Mouse (Mus musculus) erythroblast, embryonic 14.5 days (primary cell): ENCODE measurements around the gene Ptgfr. TPM values are rescaled to one million over a fixed set of nuclear protein-coding genes. Genes with fewer than 3 reads are reported as not detected.

Source experiments
- H3K27me3 ChIP-seq: 2 replicates; pipeline ENCODE4 v1.6.1; 2012; ENCODE audit warnings: inconsistent platforms; ENCODE audit not compliant: control insufficient read depth
- H3K36me3 ChIP-seq: 2 replicates; pipeline ENCODE4 v1.6.1; 2012; ENCODE audit warnings: mild to moderate bottlenecking, inconsistent platforms; ENCODE audit not compliant: control insufficient read depth
- H3K4me1 ChIP-seq: 2 replicates; pipeline ENCODE4 v1.6.1; 2012; ENCODE audit warnings: inconsistent platforms; ENCODE audit not compliant: control insufficient read depth
- H3K4me3 ChIP-seq: replicated peaks from 2 replicates; pipeline ENCODE3; 2012; ENCODE audit warnings: moderate library complexity, mild to moderate bottlenecking, inconsistent platforms
- H3K9me3 ChIP-seq: 2 replicates; pipeline ENCODE4 v1.6.1; 2012; ENCODE audit warnings: low read length, inconsistent platforms, mixed read lengths; ENCODE audit not compliant: control insufficient read depth
- GATA1 ChIP-seq: IDR thresholded peaks from 2 replicates; pipeline ENCODE4 v1.6.1; 2012; ENCODE audit warnings: low read length, inconsistent platforms, mixed read lengths
- TAL1 ChIP-seq: IDR thresholded peaks from 3 replicates; pipeline ENCODE4 v1.6.1; 2012; ENCODE audit warnings: low read length, inconsistent platforms, mixed read lengths
- polyA plus RNA-seq: library from polyadenylated mRNA; stranded (reverse); fragments of >175 nt; gene quantifications from 2 replicates; pipeline ENCODE4 v1.2.3, GENCODE M21; 2012

The Ptgfr gene
- polyA plus RNA-seq, 1 experiment = not detected

GRCm38 (mm10) chr3:151771074-151771473 lies 66.4 kb downstream of the Ptgfr start:
- no peaks in the 10 kb centered on the region for H3K4me1 ChIP-seq
- TF ChIP-seq GATA1 = no peak
- no peak for TF ChIP-seq TAL1
- no peaks in the 10 kb centered on the region for H3K27me3 ChIP-seq
- H3K4me3 ChIP-seq = no peak overlapping the region
- no peaks in the 10 kb centered on the region for H3K9me3 ChIP-seq
- H3K36me3 ChIP-seq = no peaks in the 10 kb centered on the region

DNA sequence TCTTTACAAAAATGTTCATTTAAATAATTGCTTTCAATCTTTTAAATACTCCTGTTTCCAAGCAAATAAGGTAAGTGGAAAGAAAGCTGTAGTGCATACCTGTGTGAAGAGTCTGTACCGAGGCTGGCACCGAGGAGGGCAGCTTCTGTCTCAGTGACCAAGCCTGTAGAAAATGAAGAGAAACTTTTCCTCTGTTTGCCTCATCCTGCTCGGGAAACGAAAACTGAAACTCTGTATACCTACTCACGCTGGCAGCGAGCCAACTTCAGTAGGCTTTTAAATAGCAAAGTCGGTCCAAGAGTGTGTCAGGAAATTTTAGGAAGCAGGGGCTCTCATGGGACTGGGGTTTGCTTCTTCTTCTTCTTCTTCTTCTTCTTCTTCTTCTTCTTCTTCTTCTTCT lies 87.7 kb downstream of the Ptgfr start, which contains the start of gene Ifi44:
Gene Ifi44 (minus strand): TSS at position 224 of the 400 bp plus-strand sequence.
- Histone ChIP-seq H3K4me3 (no peak within 1 kb of the TSS), H3K36me3 (no peaks in the 10 kb centered on the region), H3K9me3 (peaks cover 10% of the 10 kb centered on the region), H3K27me3 (no peaks in the 10 kb centered on the region), H3K4me1 (no peaks in the 10 kb centered on the region)
- no peak for TF ChIP-seq TAL1
- no peak for TF ChIP-seq GATA1

DNA sequence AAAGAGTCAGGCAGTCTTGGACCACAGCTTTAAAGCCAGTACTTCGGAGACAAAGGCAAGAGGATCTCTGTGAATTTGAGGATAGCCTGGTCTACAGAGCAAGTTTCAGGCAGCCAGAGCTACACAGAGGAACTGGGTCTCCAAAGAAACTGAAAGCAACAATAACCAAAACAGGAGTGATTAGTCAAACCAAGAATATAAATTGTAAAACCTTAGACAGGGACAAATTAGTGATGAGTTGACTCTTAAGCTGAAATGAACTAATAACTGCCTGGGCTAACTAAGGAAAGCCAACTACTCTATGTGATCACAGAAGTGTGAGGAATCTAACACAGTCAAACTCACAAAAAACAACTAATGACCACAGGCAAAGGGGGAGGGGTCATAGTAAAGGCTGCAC lies 88.9 kb downstream of the Ptgfr start:
- no peak for TF ChIP-seq TAL1
- TF ChIP-seq GATA1 = no peak
- H3K27me3 ChIP-seq = no peaks in the 10 kb centered on the region
- no peak overlapping the region for H3K4me3 ChIP-seq
- peaks cover 8% of the 10 kb centered on the region; the same call in 1 of the 2 replicates for H3K9me3 ChIP-seq
- no peaks in the 10 kb centered on the region for H3K4me1 ChIP-seq
- no peaks in the 10 kb centered on the region for H3K36me3 ChIP-seq

Other genes with a start within 250 kb of the Ptgfr start
- not detected in 2 replicates for gene Ifi44, start 87.7 kb downstream of the Ptgfr start, polyA plus RNA-seq
- gene Ifi44l, start 74.7 kb downstream of the Ptgfr start, polyA plus RNA-seq = not detected in 2 replicates